Mouse (Mus musculus): ENCODE results near the gene Tarsl2.

Tarsl2 gene

GRCm38 (mm10) chr7:65657490-65658120 is 12.9 kb downstream of the Tarsl2 start:
- no peak for DNase-seq (ENCODE audit: low spot score in 2 of 2)

- DNase-seq (ENCODE audit: low spot score in 2 of 2) = no peak
Observed at GRCm38 (mm10) chr7:65663225-65663790, 18.6 kb downstream of the Tarsl2 start.

GRCm38 (mm10) chr7:65663886-65664285 is 19.2 kb downstream of the Tarsl2 start:
- DNase-seq (ENCODE audit: low spot score in 2 of 2) = no peak

- no peak for DNase-seq (ENCODE audit: low spot score in 2 of 2)
Observed at GRCm38 (mm10) chr7:65667491-65667890, 22.8 kb downstream of the Tarsl2 start.

GRCm38 (mm10) chr7:65678050-65678449 is 33.4 kb downstream of the Tarsl2 start:
- DNase-seq (ENCODE audit: low spot score in 2 of 2) = no peak

GRCm38 (mm10) chr7:65678900-65679595 is 34.4 kb downstream of the Tarsl2 start:
- DNase-seq (ENCODE audit: low spot score in 2 of 2) = no peak

GRCm38 (mm10) chr7:65681166-65681565 is 36.5 kb downstream of the Tarsl2 start:
- DNase-seq (ENCODE audit: low spot score in 2 of 2) = no peak

GRCm38 (mm10) chr7:65684256-65684835 is 39.6 kb downstream of the Tarsl2 start:
- DNase-seq (ENCODE audit: low spot score in 2 of 2) = no peak

GRCm38 (mm10) chr7:65686664-65687063 is 42.0 kb downstream of the Tarsl2 start:
- no peak for DNase-seq (ENCODE audit: low spot score in 2 of 2)

GRCm38 (mm10) chr7:65690869-65691268 is 46.2 kb downstream of the Tarsl2 start, which contains the start of gene Tm2d3:
Gene Tm2d3, plus strand, starts transcription at chr7:65691169.
- DNase-seq (ENCODE audit: low spot score in 2 of 2) = no peak

GRCm38 (mm10) chr7:65691929-65692605 is 47.4 kb downstream of the Tarsl2 start:
- no peak for DNase-seq (ENCODE audit: low spot score in 2 of 2)

GRCm38 (mm10) chr7:65692883-65693282 is 48.2 kb downstream of the Tarsl2 start:
- no peak for DNase-seq (ENCODE audit: low spot score in 2 of 2)

- DNase-seq (ENCODE audit: low spot score in 2 of 2) = peak; percentile 86 to 88
Observed at GRCm38 (mm10) chr7:65693301-65693821, 48.7 kb downstream of the Tarsl2 start.

- DNase-seq (ENCODE audit: low spot score in 2 of 2) = peak in 1 of 2 experiments; percentile 13
Observed at GRCm38 (mm10) chr7:65696450-65696849, 51.8 kb downstream of the Tarsl2 start.

- DNase-seq (ENCODE audit: low spot score in 2 of 2) = no peak
Observed at GRCm38 (mm10) chr7:65702076-65702475, 57.4 kb downstream of the Tarsl2 start.

- peak; percentile 50 to 53 for DNase-seq (ENCODE audit: low spot score in 2 of 2)
Observed at GRCm38 (mm10) chr7:65704818-65705242, 60.1 kb downstream of the Tarsl2 start.

- no peak for DNase-seq (ENCODE audit: low spot score in 2 of 2)
Observed at GRCm38 (mm10) chr7:65708506-65708905, 63.8 kb downstream of the Tarsl2 start.

GRCm38 (mm10) chr7:65710301-65710700 is 65.6 kb downstream of the Tarsl2 start:
- no peak for DNase-seq (ENCODE audit: low spot score in 2 of 2)

GRCm38 (mm10) chr7:65713782-65714181 is 69.1 kb downstream of the Tarsl2 start:
- DNase-seq (ENCODE audit: low spot score in 2 of 2) = no peak

GRCm38 (mm10) chr7:65714304-65714703 is 69.6 kb downstream of the Tarsl2 start:
- DNase-seq (ENCODE audit: low spot score in 2 of 2) = no peak

- DNase-seq (ENCODE audit: low spot score in 2 of 2) = no peak
Observed at GRCm38 (mm10) chr7:65734024-65734423, 89.3 kb downstream of the Tarsl2 start.

- DNase-seq (ENCODE audit: low spot score in 2 of 2) = no peak
Observed at GRCm38 (mm10) chr7:65735261-65735660, 90.6 kb downstream of the Tarsl2 start.
